Mouse (Mus musculus): ENCODE data around the gene E130218I03Rik.

- TF ChIP-seq MAX (IDR thresholded peaks at IDR 0.05; ENCODE audit: low read depth) (no peak), POLR2A (IDR thresholded peaks at IDR 0.05; ENCODE audit: insufficient read length, low read depth) (no peak), CEBPB (IDR thresholded peaks at IDR 0.05; ENCODE audit: insufficient read depth, poor library complexity, severe bottlenecking) (no peak), TCF12 (IDR thresholded peaks at IDR 0.05; ENCODE audit: insufficient read depth, poor library complexity, severe bottlenecking) (no peak), USF1 (IDR thresholded peaks at IDR 0.05; ENCODE audit: low read depth) (no peak), POLR2AphosphoS2 (IDR thresholded peaks at IDR 0.05; ENCODE audit: insufficient read length, low read depth) (no peak)
Measured at GRCm38 (mm10) chr4:134293061-134293691, 49.7 kb downstream of the E130218I03Rik start.

Measured in myocyte (in vitro differentiated cells).